Mouse (Mus musculus): ENCODE results near the gene Atp1b2. TPM values are rescaled to one million over a fixed set of nuclear protein-coding genes. Genes with fewer than 3 reads are reported as not detected.
"Not testable (repeated sequence)": the region's sequence is repeated elsewhere in the genome, so short reads cannot be mapped to it uniquely, and the experiment has no call there.

Gene Atp1b2
- polyA plus RNA-seq, 2 experiments: 10.4 to 17.9 TPM

DNA sequence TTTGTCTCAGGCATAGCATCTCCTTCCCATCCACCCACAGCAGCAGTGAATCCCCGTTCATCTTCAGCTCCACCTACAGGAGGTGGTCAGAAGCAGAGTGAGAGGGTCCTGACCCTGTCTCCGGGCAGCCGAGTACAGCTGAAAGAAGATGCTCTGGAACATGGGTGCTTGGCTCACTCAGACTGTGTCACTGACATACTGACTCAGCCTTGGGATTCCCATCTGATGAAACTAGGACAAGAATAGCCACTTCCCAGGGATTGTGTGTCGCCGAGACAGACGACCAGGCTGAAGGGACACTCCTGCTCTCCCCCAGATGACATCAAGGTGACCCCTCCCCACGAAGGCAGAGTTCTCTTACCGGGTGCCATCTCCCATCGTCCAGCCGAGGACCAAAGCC, 11.0 kb upstream of the Atp1b2 start:
- Histone ChIP-seq H3K36me3 (ENCODE audit: control insufficient read depth, insufficient read depth, low read length) (no peaks in the 10 kb centered on the region), H3K27me3 (ENCODE audit: control insufficient read depth, insufficient read depth, low read length) (no peaks in the 10 kb centered on the region), H3K27ac (replicated peaks; ENCODE audit: low read depth, low read length) (no peak overlapping the region), H3K9ac (ENCODE audit: low read depth, low read length, severe bottlenecking) (no peak overlapping the region), H3K4me2 (replicated peaks; ENCODE audit: low read depth, low read length, severe bottlenecking) (no peak overlapping the region), H3K4me1 (ENCODE audit: control insufficient read depth, insufficient read depth, low read length) (peaks cover 4% of the 10 kb centered on the region; the same call in 1 of the 2 replicates), H3K9me3 (ENCODE audit: control insufficient read depth, low read length) (no peaks in the 10 kb centered on the region), H3K4me3 (replicated peaks; ENCODE audit: low read length) (no peak overlapping the region)
- 46% methylated on average over 10 of the region's 10 CpGs for WGBS
- no peak for TF ChIP-seq POLR2A (IDR thresholded peaks at IDR 0.05; ENCODE audit: borderline replicate concordance, extremely low read depth, insufficient read depth, insufficient read length)
- no peak for ATAC-seq (ENCODE audit: low FRiP score, low read depth)
- DNase-seq (ENCODE audit: low spot score): no peak

DNA sequence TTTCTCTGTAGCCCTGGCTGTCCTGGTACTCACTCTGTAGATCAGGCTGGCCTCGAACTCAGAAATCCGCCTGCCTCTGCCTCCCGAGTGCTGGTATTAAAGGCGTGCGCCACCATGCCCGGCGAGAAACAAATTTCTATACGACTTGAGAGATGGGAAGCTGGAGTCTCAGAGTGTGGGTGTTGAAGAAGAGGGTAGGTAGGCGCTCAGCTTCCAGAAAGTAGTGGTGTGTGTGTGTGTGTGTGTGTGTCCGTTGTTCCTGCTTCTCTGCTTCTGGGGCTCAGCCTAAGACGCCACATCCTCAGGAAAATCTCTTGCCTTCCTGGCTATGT, 8.5 kb upstream of the Atp1b2 start:
- H3K9me3 ChIP-seq (ENCODE audit: control insufficient read depth, low read length); H3K9ac ChIP-seq (ENCODE audit: low read depth, low read length, severe bottlenecking); H3K27me3 ChIP-seq (ENCODE audit: control insufficient read depth, insufficient read depth, low read length); DNase-seq (ENCODE audit: low spot score); H3K4me3 ChIP-seq (replicated peaks; ENCODE audit: low read length); H3K4me1 ChIP-seq (ENCODE audit: control insufficient read depth, insufficient read depth, low read length); H3K36me3 ChIP-seq (ENCODE audit: control insufficient read depth, insufficient read depth, low read length); H3K4me2 ChIP-seq (replicated peaks; ENCODE audit: low read depth, low read length, severe bottlenecking); H3K27ac ChIP-seq (replicated peaks; ENCODE audit: low read depth, low read length); ATAC-seq (ENCODE audit: low FRiP score, low read depth): not testable (repeated sequence)
- 54% methylated on average over 11 of the region's 11 CpGs for WGBS

DNA sequence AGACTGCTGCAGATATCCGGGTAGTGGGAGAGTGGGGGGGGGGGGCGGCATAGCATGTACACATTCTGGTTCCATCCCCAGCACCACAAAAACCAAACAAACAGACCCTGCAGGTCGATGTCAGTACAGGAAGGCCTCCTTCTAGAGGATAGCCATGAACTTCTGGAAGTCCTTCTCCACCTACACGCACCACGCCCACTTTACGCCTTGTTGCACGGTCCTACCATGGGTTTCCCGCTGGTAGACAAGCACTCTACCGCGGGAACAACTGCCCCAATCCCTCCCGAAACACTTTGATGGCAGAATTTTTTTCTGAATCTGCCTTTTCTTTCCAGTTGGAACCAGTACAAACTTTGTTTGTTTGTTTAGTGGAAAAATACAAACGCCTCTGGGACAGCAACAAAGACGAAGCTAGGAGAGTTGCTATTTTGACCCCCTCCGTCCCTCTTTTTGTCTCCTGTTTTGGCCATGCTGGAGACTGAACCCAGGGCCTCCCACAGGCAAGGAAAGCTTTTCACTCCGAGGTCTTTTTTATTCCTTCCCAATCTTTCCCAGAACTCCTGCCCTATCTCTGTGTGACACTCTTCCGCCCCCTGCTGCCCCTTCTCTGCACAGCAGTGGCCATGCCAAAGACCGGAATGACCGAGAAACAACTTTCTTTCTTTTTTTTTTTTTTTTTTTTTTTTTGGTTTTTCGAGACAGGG, 8.0 kb upstream of the Atp1b2 start:
- peak; percentile 70 for ATAC-seq (ENCODE audit: low FRiP score, low read depth)
- no peak overlapping the region for H3K4me3 ChIP-seq (replicated peaks; ENCODE audit: low read length)
- H3K27ac ChIP-seq (replicated peaks; ENCODE audit: low read depth, low read length): no peak overlapping the region
- peak overlapping the region; percentile 30 for H3K4me2 ChIP-seq (replicated peaks; ENCODE audit: low read depth, low read length, severe bottlenecking)
- no peaks in the 10 kb centered on the region for H3K9me3 ChIP-seq (ENCODE audit: control insufficient read depth, low read length)
- no peaks in the 10 kb centered on the region for H3K36me3 ChIP-seq (ENCODE audit: control insufficient read depth, insufficient read depth, low read length)
- WGBS: 11% methylated on average over 19 of the region's 19 CpGs
- no peak overlapping the region for H3K9ac ChIP-seq (ENCODE audit: low read depth, low read length, severe bottlenecking)
- H3K27me3 ChIP-seq (ENCODE audit: control insufficient read depth, insufficient read depth, low read length): no peaks in the 10 kb centered on the region
- H3K4me1 ChIP-seq (ENCODE audit: control insufficient read depth, insufficient read depth, low read length): peaks cover 4% of the 10 kb centered on the region; the same call in 1 of the 2 replicates
- DNase-seq (ENCODE audit: low spot score): peak; percentile 78
- TF ChIP-seq POLR2A (IDR thresholded peaks at IDR 0.05; ENCODE audit: borderline replicate concordance, extremely low read depth, insufficient read depth, insufficient read length): no peak

DNA sequence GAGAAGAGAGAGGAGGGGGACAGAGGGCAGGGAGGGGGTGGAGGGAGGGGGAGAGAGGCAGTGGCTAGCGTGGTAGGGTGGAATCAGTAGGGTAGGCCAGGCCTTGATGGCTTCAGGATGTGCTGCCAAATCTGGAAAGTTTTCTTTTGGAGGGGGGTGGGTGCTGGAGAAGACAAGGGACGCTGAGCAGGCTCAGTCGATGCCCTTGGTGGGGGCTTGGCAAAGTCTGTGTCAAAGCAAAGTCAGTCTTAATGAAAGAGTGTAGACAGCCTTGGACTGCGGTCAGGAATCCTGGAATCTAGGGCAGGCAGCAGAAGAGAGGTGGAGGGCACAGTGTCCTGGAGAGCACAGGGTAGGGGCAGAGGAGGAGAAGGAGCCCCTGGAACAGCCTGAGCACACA, 5.2 kb upstream of the Atp1b2 start:
- Histone ChIP-seq H3K27me3 (ENCODE audit: control insufficient read depth, insufficient read depth, low read length) (no peaks in the 10 kb centered on the region), H3K36me3 (ENCODE audit: control insufficient read depth, insufficient read depth, low read length) (no peaks in the 10 kb centered on the region), H3K4me1 (ENCODE audit: control insufficient read depth, insufficient read depth, low read length) (peaks cover 9% of the 10 kb centered on the region), H3K9me3 (ENCODE audit: control insufficient read depth, low read length) (no peaks in the 10 kb centered on the region), H3K27ac (replicated peaks; ENCODE audit: low read depth, low read length) (no peak overlapping the region), H3K9ac (ENCODE audit: low read depth, low read length, severe bottlenecking) (no peak overlapping the region), H3K4me3 (replicated peaks; ENCODE audit: low read length) (no peak overlapping the region), H3K4me2 (replicated peaks; ENCODE audit: low read depth, low read length, severe bottlenecking) (no peak overlapping the region)
- DNase-seq (ENCODE audit: low spot score): no peak
- TF ChIP-seq POLR2A (IDR thresholded peaks at IDR 0.05; ENCODE audit: borderline replicate concordance, extremely low read depth, insufficient read depth, insufficient read length): no peak
- ATAC-seq (ENCODE audit: low FRiP score, low read depth): no peak
- 64% methylated on average over 4 of the region's 4 CpGs for WGBS

DNA sequence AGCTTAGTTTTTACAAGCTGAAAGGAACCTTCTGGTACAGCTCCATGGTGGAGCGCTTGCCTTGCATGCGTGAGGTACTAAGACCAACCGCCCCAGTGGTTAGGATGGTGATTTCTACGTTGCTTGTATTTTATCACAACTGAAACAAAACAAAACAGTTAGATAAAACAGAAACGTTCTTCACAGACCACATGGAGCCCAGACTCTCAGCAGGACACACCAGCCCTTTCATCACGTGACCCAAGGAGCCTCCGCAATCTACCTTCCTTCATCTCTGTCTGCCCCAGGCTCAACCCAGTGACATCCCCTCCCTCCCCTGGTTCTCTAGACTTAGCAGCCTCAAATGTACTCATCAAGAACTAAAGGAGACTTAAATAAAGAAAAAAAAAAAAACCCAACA, 3.7 kb upstream of the Atp1b2 start:
- no peak for TF ChIP-seq POLR2A (IDR thresholded peaks at IDR 0.05; ENCODE audit: borderline replicate concordance, extremely low read depth, insufficient read depth, insufficient read length)
- WGBS: 57% methylated on average over 7 of the region's 7 CpGs
- no peak overlapping the region for H3K9ac ChIP-seq (ENCODE audit: low read depth, low read length, severe bottlenecking)
- H3K36me3 ChIP-seq (ENCODE audit: control insufficient read depth, insufficient read depth, low read length): no peaks in the 10 kb centered on the region
- no peak overlapping the region for H3K4me2 ChIP-seq (replicated peaks; ENCODE audit: low read depth, low read length, severe bottlenecking)
- no peak overlapping the region for H3K27ac ChIP-seq (replicated peaks; ENCODE audit: low read depth, low read length)
- no peak overlapping the region for H3K4me3 ChIP-seq (replicated peaks; ENCODE audit: low read length)
- H3K27me3 ChIP-seq (ENCODE audit: control insufficient read depth, insufficient read depth, low read length): no peaks in the 10 kb centered on the region; the same call in 1 of the 2 replicates
- H3K9me3 ChIP-seq (ENCODE audit: control insufficient read depth, low read length): no peaks in the 10 kb centered on the region
- ATAC-seq (ENCODE audit: low FRiP score, low read depth) (no peak), DNase-seq (ENCODE audit: low spot score) (no peak)
- peaks cover 12% of the 10 kb centered on the region for H3K4me1 ChIP-seq (ENCODE audit: control insufficient read depth, insufficient read depth, low read length)

DNA sequence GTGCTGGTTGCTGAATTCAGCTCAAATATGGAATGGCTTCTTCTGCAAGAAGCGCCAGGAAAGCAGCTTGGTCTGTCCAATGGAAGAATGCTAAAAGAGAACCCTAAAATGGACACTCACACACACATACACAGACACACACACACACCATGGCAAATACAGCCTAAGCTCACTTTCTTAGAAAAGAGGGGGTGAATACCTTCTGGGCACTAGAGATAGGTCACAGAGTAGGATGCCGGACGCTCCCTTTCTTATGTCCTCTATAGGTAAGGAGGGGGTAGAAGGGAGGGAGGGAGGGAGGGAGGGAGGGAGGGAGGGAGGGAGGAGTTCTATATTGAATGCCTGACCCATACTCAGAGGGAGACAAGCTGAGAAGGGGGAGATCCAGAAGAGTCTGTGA, 2.8 kb upstream of the Atp1b2 start:
- ATAC-seq (ENCODE audit: low FRiP score, low read depth) (no peak), DNase-seq (ENCODE audit: low spot score) (no peak)
- no peaks in the 10 kb centered on the region; the same call in 1 of the 2 replicates for H3K27me3 ChIP-seq (ENCODE audit: control insufficient read depth, insufficient read depth, low read length)
- no peak for TF ChIP-seq POLR2A (IDR thresholded peaks at IDR 0.05; ENCODE audit: borderline replicate concordance, extremely low read depth, insufficient read depth, insufficient read length)
- no peak overlapping the region for H3K4me2 ChIP-seq (replicated peaks; ENCODE audit: low read depth, low read length, severe bottlenecking)
- no peak overlapping the region for H3K9ac ChIP-seq (ENCODE audit: low read depth, low read length, severe bottlenecking)
- H3K4me1 ChIP-seq (ENCODE audit: control insufficient read depth, insufficient read depth, low read length): peaks cover 10% of the 10 kb centered on the region
- no peaks in the 10 kb centered on the region for H3K36me3 ChIP-seq (ENCODE audit: control insufficient read depth, insufficient read depth, low read length)
- no peak overlapping the region for H3K27ac ChIP-seq (replicated peaks; ENCODE audit: low read depth, low read length)
- H3K4me3 ChIP-seq (replicated peaks; ENCODE audit: low read length): no peak overlapping the region
- 81% methylated on average over 3 of the region's 3 CpGs for WGBS
- H3K9me3 ChIP-seq (ENCODE audit: control insufficient read depth, low read length): no peaks in the 10 kb centered on the region
